Mouse (Mus musculus) adrenal gland, adult 2 months (tissue): ENCODE measurements at regions not wholly inside any gene's neighbourhood (a gene's known extent, or its start where the extent isn't known, plus 50 kb on each side); places are given as distances from the start of the nearest gene placed in this dataset.

ENCODE experiments used
- DNase-seq: peaks from one replicate; pipeline ENCODE4 v3.0.0; 2021

DNA sequence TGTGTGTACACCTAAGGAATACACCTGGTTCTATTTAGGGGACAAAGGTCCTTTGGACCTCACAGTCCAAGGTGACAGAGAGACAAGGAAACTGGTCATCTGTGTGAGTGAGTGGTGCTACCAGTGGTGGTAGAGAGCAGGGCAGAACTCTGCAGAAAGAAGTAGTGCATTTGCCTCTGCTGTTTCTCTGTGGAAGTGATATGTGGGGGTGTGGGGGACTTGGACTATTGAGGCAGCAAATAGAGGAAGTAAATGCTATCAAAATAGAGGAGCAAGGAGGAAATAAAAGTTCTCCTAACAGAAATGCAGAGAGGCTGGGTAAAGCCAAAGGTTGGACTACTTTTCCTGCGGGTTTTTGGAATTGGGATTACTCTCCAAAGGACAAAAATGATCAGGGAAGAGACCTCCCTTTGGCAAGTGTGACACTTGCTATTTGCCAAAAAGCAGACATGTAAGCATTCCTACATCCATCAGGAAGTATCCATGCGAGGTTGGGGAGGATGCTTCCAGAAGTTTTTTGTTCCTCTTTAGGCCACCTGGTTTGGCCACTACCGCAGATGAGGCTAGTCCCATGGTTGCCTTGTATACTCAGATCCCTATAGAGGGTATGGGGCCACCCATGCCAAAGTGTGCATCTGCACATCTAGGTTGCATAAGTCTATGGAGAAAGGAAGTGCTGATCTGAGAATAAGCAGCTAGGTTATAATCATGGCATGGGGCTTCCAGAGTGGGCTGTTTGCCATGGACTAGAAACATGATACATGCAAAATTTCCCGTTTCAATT, 285.0 kb upstream of the Klf4 start:
- DNase-seq, result no peak

GRCm38 (mm10) chr4:55815832-55816231, 283.6 kb upstream of the Klf4 start:
- peak; percentile 31 for DNase-seq

DNA sequence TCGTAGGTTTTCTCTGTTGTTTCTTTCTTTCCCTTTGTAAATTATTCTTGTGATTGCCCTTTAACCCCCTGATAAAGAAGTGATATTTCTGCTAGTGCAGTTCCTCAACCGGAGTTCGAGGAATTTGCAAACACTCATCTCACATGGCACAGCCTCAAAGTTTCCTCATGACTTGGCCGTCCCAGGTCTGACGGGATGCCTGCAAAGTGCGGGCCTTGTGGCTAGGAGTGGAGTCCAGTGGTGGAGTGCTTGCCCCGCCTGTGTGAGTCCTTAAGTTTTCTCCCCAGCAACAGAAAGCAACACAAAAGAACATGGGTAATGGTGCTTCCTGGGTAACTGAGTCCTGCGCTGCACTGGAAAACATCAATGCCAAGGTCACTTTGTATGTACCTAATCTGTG, 280.6 kb upstream of the Klf4 start:
- no peak for DNase-seq

GRCm38 (mm10) chr4:55811656-55812055, 279.4 kb upstream of the Klf4 start:
- no peak for DNase-seq

- no peak for DNase-seq
These were observed 276.2 kb upstream of the Klf4 start for GRCm38 (mm10) chr4:55808501-55808900.

DNA sequence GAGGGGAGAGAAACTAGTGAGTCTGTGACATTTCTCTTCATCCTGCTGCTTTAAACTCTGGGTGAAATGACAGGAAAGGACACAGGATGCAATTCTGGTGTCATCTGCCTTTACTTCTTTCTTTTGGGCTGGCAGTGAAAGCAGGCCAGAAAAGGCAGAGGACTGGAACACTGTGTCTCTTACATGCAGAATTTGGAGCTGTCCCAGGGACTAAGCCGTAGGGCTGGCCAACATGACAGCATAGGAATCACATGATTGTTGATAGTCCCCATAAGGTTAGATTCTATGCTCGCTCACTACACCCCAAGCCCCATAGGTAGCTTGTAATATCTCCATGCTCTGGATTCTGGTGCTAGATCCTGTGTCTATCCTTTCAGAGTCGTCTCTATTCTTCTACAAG, 274.5 kb upstream of the Klf4 start:
- no peak for DNase-seq

DNA sequence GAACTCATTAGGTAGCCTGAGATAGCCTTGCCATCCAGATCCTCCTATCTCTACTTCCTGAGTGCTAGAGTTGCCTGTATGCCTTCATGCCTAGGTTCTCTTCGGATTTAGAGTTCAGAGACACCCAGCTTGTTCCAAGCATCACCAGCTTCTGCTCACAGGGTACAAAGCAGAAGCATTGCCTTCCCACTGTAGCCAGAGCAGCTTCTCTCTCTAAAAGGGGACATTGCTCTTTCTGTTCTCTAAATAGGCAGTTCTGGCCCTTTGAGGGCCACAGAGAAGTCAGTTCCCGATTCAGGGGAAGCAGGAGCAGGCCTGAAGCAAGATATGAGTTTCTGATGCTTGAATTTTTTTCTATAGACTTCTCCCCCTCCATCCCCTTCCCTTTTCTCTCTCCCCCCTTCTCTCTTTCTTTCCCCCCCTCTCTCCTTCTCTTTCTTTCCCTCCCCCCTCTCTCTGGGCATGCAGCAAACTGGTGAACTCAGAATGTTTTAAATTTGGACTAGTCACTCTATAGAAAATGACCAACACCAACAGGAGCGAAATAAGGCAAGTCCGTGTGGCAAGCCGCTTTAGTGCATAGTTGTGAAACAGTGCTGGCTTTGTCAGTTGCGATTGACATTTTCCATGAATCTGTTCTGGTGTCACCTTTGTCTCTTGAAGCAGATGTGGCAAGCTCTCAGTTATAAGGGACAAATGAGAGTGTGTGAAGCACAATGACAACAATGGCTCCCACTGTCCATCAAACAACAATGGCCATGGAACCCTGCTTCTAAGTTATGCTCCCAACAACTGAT, 273.2 kb upstream of the Klf4 start:
- no peak for DNase-seq

- DNase-seq, result no peak
These were observed 269.8 kb upstream of the Klf4 start for GRCm38 (mm10) chr4:55802101-55802500.

DNA sequence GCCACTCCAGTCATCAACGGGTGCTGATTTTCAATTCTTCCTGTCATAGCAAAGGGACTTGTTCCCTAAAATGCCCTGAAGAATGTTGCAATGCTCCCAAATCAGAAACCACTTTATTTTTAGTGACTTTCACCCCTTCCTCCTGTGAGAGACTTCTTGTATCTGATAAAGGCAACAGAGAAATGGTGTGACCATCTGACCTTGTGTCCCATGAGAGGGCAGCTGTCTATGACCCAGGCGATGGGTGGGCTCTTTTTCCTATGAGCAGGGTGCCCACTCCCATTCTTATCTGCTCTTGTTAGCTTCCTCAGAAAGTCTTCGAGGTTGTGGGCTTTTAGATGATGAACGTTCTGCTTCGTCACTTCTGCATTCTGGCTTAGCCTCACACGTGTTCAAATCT, 265.8 kb upstream of the Klf4 start:
- no peak for DNase-seq

GRCm38 (mm10) chr4:55781329-55781847, 249.1 kb upstream of the Klf4 start:
- DNase-seq, result no peak

GRCm38 (mm10) chr4:55779581-55779980, 247.3 kb upstream of the Klf4 start:
- DNase-seq, result no peak

DNA sequence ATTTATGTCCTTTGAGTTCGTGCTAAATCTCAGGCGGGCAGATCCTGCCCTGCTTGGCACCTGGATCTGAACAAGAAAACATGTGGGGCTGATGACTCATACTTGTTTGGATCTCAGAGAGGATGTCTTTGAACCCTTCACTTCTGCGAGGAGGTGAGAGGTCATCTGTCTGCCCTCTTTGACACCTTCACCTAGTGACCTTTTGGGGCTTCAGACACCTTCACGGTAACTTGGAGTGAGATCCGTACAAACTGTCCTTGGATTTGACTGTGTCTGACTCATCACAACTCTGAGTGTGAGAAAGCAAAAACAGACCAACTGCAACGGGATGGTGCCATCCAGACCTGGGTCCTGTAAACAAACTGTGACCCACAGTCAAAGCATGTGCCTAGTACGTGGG, 243.6 kb upstream of the Klf4 start:
- peak; percentile 16 for DNase-seq

DNA sequence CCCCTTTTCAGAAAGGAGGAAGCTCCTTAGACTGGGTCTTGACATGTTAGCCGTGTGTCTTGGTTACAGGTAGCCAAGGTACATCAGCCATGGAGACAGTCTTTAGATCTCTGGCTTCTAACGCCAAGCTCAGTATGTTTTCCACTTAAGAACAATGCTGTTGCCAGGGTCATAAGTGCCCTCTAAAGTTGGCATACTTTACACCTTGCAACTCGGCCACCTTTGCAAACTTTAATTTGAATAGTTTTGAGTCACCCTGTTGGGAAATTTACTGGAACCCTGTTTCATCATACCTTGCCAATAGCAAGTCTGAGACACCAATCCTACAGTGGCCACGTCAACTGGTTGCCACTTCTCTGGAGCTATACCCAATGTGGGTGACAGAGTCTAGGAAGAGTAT, 242.3 kb upstream of the Klf4 start:
- no peak for DNase-seq

DNA sequence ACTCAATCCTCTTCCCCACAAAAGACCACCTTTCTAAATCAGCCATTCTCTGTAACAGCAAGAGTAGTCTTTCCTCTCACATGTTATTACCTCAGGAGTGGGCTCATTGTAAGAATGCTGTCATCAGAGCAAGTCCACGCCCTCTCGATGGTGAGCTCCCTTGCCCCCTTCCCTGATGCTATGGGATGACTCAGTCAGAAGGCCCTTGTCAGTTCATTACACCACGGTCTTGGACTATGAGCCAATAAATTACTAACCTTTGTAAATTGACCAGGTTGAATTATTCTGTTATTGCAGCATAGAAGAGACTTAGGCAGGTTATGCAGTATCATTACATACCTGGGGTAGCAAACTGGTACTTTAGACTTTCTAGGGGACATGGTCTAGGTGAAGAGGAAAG, 237.4 kb upstream of the Klf4 start:
- DNase-seq, result no peak

DNA sequence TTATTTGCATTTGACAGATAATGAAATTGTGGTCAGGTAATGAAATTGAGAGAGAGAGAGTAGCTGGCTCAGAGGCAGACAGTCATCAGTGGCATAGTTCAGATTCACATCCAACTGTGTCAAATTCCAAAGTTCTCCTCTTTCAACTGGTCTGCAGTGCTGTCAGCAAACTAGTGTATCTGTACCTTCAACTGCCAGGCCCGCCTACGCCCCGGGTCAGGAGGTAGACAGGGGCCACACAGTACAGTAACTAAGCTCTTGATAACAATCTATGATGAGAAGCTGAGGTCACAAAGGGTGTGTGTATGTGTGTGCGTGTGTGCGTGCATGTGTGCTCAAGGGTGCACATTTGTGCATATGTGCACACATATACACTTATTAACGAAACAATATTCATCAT, 236.1 kb upstream of the Klf4 start:
- DNase-seq, result no peak

DNA sequence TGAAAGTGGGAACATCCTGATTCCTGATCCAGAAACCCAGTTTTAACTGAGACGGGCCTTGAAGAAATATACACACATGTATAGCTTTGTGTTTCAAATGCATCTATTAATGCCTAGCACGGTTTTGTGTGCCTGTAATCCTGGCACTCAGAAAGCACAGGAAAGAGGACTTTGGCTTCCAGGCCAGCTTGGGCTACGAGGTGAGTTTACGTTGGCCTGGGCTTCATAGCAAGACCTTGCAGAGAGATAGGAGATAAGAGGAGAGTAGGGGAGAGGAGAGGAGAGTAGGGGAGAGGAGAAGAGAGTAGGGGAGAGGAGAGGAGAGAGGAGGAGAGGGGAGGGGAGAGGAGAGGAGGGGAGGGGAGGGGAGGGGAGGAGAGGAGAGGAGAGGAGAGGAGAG, 234.9 kb upstream of the Klf4 start:
- no peak for DNase-seq

GRCm38 (mm10) chr4:55765780-55766179, 233.5 kb upstream of the Klf4 start:
- no peak for DNase-seq

DNA sequence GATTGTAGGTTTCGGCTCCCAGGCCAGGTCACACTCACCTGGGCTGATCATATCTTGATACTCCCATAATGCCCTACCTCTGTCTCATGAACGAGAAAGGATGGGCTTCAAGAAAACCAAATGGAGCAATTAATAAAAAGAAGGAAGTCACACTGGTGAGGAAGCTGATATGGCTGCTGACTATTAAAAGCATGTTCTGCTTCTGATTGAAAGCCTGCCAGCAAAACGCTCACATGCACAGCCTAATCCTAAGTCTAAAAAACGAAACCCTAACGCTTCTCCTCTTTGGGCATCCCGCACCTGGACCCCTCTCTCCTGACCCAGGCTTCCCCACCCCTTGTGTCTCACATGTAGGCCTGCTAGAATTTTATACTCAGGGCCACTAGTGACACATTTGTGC, 230.8 kb upstream of the Klf4 start:
- no peak for DNase-seq

- DNase-seq, result no peak
These were observed 230.1 kb upstream of the Klf4 start for GRCm38 (mm10) chr4:55762389-55762788.

DNA sequence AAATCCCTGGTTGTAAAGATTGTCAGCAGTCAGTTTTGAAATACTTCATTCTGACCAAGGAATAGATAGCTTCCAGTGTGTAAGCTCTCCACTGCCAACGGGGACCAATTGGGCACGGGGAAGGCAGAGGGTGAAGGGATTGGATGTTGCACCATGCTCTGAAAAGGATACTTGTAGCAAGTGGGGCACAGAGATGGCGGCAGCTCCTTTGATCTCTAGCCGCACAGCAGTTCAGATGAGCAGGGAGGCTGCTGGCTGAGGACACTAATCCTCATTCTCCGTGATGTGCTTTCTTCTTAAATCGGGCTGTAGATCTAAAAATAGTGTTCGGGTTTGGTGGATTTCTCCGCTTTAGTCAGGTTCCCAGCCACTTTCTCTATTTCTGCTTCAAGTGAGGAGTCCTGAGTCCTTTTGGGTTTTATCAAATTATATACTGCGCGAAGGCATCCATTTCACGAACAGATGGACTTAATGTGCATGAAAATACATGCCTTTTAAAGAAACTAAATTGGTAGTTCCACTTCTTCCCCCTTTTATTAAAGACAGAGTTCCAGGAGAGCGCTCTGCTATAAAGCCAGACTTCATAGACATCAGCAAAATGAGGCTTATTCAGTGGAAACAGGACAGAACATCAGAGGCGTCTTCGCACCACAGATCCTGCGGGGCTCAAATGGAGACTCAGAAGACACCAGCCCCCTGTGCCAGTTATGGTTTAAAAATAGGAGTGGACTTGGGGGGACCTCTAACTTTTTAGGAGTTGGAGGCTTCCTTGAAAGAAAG, 225.1 kb upstream of the Klf4 start:
- DNase-seq, result no peak

- peak; percentile 22 for DNase-seq
These were observed 217.8 kb upstream of the Klf4 start for GRCm38 (mm10) chr4:55749949-55750600.

GRCm38 (mm10) chr4:55741355-55741754, 209.1 kb upstream of the Klf4 start:
- DNase-seq, result no peak
